Mouse (Mus musculus) heart, postnatal 4 days (tissue): Measurements from ENCODE around the gene Gpc4. TPM values are rescaled to one million over a fixed set of nuclear protein-coding genes. Genes with fewer than 3 reads are reported as not detected.

Experiments
- DNase-seq: peaks from one replicate; pipeline ENCODE4 v3.0.0; 2021
- total RNA-seq, 2 experiments: library from RNA; stranded (reverse); gene quantifications; 2 replicates each; pipeline ENCODE4 v1.2.3; 2021

Gpc4 gene
- 10 to 100 TPM; 67.6 to 73.7 TPM for total RNA-seq

DNA sequence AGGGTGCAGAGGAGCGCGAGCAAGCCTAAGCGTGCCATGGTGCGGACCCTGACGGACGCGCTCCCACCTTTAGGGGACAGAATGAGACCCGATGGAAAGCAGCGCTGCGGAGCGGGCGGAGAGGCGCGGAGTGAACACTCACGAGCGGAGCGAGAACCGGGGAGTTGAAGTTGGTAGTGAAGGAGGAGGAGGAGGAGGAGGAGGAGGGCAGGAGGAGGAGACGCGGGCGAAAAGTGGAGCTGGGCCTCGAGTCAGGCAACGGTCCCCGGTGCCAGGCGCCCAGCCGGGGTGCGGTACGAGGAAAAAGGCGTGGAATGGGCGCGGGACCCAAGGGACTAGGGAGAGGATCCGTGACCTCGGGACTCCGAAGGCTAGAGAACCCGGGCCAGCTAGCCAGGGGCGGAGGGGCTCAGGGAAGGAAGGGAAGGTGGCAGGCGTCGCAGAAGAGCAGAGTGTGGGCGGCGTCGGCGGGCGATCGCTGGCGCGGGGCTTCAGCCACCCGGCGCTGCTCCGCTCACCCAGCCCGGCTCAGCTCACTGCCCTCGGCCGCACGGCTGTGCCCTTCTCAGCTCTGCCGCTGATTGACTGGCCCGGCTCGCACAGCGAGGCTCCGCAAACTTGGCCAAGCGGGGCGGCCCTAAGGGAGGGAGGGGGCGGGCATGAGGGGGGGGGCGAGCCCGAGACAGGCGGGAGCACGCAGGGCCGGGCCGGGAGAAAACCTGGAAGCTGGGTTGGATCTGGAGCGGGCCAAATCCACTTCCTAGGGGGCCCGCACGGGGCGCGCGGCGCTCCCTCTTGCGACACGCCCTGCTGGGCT lies at the start of gene Gpc4:
Gene Gpc4, minus strand, starts transcription at position 515 of the 817 bp plus-strand sequence.
- DNase-seq, result peak; percentile 84

DNA sequence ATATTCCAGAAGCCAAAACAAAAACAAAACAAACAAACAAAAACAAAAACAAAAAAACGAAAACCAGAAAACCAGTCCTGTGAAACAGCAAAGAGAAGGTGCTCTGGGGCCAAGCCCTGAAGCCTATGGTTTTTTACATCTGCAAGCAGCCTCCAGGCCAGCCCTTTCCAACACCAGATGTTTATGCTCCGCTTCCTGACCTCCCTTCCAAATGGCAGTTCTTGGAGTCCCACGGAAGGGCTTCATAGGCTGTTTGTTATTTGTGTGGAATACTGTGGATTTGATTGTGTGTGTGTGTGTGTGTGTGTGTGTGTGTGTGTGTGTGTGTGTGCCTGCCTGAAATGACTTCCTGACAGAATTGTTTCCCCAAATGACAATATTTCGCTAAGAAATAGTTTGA lies 47.8 kb upstream of the Gpc4 start:
- DNase-seq, result no peak

DNA sequence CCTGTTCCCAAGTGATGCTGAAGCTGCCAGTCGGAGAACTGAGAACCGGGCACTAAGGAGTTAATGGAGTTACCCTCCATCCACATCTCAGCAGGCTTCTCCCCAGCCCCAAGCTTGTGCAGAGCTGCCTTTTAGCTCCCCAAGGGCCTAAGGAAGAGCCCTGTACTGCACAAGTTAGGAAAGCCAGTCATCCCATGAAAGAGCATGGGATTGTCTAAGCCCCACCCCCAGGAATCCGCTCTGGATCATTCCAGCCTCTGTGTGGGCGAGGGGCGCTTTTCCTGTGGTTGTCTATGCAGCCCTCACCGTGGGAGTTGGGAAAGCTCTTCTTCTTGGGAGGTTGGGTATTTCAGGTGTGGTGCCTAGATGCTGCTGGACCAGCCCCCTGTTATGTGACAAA lies 34.8 kb upstream of the Gpc4 start:
- peak; percentile 6 for DNase-seq

DNA sequence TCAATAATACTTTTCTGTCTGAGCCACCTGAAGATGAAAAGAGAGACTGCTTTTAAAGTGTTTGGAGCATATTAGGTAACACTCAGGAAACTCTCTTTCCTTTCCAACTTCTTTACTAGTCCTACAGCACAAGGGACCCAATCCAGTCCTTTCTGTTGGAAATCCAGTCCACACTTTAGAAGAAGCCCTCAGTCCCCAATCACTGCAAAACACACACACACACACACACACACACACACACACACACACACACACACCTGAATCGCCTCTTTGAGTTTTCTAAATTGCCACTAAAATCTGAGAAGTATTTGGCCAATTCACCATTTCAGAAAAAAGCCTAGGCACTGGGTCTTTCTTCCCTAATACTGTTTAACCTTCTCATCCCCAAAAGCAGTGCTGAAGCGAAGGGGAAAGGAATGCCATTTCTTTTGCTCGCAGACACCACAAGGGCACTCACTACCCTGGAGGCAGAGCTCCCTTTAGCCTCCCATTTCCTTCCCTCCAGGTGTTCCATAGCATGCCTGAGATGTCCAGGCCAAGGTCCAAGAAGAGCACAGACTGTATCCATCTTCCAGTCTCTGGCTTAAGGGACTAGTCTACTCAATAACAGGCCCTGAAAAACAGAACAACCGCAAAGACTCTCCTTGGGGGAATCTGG lies 28.4 kb upstream of the Gpc4 start:
- peak; percentile 36 for DNase-seq

DNA sequence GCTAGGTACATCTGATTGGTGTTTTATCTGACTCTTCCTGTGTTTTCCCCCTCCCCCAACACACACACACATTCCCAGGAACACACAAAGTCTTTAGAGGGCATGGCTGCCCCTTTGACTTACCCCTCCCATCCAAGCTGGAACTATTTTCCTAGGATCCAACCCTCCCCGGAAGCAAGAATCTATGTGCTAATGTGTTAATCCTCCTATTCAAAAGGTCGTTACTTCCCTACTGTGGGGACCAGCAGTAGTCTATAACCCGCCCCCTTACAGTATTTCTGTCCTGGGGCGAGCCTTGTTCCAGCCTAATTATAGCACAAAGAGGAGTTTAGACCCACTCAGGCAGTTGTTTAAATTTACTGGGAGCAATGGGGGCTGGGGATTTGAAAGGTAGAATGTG lies 24.0 kb upstream of the Gpc4 start:
- DNase-seq, result no peak

DNA sequence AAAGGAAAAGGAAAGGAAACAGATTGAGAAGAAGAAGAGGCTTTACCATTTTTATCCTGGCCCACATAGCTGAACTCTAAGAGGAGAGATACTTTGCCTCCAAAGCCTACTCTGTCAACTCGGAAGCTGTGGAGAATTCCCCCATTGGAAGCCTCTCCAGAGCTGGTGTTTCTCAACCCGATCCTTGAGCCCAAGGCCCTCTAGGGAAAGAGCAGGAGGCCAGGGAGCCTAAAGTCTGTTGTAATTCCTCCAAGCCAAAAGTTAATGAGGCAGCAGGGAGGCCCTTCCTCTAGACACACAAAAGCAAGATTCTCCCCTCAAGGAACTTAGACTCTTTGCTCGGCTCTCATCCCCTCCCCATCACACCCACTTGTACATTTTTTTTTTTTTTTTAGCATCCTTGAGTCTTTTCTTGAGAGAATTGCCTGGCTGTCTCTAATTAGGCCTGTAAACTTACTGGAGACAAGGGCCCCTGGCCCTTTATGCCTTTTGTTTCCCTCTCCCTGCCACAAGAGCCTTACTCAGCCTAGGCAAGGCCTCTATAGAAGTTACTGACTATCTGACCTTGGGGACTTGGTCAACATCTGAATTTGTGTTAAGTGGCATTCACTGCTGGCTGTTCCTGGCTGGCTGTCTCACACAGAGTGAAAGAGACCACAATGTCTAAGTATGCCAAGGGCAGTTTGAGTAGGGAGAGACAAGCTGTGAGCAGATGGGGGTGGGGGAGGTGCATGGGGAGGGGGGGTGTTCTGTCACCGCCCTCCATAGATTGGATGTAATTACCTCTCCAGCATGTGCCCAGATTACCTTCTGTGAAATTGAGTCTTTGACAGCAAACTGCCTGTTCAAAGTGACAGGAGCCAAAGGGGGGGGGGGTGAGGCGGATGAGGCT lies 18.7 kb upstream of the Gpc4 start:
- DNase-seq, result no peak

DNA sequence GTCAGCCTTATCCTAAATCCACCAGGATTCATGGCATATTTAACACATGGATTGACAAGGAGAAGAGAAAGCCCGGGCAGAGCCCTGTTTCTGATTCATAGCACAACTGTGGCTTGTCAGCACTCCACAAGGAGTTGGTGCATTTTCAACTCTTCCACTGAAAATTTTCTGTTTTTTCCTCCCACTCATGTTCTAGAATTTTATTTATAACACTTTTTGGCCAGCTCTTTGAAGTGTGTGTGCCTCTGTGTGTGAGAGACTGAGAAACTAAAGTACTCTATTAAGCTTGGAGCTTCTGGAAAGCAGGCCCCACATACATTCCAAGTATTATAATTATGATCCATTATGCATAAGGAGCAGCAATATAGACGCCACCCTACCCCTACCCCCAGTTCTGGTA lies 16.3 kb upstream of the Gpc4 start:
- DNase-seq, result no peak

DNA sequence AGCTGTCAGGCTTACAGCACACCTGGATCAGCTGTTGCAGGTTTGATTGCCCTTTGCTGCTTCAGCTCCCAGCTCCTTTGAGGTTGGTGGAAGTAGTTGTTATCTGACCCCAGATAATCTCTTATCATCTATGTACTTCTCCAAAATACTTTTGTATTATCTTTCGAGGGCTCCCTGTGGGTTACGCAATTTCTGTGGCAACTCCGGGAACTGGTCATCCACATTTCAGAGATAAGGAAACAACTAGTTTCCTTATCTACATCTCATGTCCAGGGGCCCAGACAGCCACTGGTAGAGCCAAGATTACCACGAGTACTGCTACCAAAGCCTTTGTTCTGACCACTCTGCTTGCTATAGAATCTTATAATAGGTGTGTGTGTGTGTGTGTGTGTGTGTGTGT lies 12.0 kb upstream of the Gpc4 start:
- no peak for DNase-seq

DNA sequence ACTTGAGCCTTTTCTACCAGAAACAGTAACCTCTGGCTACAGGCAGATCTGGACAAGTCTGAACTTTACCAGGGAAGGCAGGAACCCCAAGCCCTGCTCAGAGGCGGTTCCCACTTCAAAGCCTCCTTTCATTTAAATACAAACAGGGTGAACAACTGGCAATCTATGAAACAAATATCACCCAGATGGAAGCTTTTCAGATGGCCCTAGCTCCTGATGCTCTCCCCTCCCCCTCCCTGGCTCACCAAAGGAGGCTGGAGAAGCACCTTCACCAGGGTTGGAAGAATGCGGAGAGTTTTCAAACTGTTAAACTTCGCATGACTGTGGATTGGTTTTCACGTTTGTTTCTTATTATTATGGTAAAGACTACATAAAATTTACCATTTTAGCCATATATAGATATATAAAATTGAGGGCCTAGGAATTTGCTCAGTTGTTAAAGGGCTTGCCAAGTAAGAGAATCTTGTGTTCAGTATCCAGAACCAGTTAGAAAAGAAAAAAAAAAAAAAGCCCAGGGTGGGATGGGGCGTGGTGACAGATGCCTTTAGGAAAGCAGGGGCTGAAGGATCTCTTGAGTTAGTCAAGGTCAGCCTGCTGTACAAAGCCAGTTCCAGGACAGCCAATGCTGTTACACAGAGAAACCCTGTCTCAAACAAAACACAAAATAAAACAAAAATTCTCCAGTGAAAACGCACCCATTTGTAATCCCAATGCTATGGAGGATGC lies 2.6 kb upstream of the Gpc4 start:
- DNase-seq, result no peak

DNA sequence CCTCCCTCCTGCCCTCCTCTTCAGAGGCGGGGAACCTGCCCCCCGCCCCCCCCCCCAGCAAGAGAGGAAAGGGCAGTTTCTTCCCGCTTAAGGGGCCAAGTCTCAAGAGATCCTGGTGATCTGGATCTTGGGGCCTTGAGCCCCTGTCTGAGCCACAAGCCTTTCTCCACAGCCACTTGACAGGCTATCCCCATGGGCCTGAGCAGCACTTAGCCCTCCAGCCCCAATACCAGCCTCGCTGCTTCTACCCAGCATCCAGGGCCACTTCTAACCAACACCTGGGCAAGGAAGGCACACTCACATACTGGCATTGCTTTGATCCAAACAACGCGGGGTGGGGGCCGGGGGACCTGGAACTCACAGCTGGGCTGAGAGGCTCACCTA lies 495 bp upstream of the Gpc4 start:
- no peak for DNase-seq

DNA sequence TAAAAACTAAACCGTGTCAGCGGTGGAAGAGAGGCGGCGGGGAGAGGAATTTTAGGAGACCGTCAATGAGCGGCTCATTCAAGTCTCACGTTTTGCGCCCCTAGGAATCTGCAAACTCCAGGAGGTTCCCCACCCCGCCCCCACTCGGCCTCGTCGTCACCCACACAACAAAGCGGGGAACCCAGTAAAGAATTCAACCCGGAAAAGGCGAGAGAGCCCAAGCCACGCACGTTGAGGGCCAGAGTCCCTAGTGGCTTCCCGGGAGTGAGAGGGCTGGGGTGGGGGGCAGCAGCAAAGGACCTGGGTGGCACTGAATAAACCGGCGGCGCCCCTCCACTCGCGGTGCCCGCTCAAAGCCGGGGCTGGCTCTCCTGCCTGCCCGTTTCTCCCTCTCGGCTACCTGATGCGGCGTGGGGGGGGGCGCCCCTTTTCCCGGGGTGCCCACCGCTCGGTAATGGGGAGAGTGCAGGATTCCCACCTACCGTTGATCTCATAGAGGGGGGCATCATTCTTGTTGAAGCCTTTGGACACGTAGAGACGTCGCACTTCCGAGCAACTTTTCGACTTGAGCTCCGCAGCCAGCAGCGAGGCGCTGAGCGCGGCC lies 816 bp downstream of the Gpc4 start:
- DNase-seq, result peak; percentile 29

DNA sequence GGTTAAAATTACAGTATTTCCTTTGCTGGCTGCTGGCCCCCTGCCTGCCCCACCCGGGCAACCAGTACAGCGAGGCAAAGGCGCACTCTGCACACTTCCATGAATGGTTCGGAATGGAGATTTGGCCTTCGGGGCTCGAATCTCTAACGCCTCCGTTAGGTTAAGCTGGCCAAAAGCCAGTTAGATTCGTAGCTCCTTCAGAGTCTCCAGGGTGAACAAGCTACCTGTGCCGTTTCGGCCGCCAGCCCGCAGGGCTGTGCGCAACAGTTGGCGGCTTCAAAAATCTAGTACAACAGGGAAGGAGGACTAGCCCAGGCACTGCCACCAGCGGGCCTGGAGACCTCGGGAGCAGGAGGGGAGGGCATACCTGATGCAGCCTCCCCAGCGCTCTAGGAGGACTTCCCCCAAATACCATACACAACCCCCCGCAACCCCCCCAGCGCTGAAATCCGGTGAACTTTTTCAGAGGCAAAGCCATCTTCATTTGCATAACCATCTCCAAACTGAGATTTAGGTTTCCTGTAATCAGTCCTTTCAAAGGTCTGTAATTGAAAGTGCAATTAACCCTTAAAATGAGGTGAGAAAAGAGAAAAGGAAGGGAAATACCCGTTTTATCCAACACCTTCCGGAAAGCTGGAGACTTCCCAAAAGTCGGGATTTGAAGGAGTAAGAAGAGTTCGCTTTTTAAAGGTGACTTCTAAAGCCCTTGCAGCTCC lies 1.5 kb downstream of the Gpc4 start:
- DNase-seq, result peak; percentile 15

DNA sequence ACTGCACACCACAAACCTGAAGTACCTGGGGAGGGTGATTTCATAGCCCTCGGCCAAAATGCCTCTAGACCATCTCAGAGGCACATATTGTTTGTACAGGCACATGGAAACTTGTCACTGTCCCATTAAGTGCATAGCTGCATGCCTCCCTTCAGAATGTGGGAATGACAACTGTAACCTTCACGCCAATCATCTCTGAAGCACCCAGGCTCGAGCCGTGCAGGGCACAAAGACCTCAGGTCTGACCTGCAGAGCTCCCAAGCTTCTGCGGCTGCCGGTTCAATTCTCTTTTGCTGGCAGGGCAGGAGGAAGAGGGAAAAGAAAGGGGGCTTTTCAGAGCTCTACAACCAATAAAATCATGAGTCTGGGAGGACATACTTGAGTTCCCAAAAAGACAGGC lies 2.3 kb downstream of the Gpc4 start:
- DNase-seq, result no peak

DNA sequence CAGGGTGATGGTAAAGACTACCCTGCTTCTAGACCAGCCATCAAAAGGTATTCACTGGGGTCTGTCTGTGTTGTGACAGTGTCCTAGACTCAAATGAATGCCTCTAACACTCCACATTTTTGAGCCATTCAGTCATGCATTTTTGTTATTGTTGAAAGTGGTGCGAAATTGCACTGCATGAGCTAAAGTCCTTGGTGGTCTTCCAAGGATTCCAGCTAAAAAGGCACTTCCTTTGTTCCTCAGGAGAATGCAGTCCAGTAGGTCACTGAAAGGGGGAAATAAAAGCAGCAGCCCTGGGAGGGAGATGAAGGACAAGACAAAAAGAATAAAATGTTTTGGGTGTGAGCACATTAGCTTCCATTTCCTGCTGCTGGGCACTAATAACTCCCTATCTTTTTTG lies 2.8 kb downstream of the Gpc4 start:
- DNase-seq, result no peak

DNA sequence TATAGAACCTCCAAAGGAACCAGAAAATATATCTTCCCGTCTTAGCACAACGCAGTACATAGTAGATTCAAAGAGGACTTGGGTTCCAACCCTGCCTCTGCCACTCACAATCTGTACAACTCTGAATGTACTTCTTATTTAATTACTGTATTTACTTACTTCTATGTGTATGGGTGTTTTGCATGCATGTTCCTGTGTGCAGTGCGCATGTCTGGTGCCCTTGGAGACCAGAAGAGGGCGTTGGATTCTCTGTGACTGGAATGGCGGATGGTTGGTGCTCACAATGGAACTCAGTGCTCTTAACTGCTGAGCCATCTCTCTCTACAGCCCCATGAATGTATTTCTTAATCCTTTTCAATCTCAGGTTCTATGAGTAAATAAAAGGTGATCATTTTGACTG lies 5.4 kb downstream of the Gpc4 start:
- no peak for DNase-seq

DNA sequence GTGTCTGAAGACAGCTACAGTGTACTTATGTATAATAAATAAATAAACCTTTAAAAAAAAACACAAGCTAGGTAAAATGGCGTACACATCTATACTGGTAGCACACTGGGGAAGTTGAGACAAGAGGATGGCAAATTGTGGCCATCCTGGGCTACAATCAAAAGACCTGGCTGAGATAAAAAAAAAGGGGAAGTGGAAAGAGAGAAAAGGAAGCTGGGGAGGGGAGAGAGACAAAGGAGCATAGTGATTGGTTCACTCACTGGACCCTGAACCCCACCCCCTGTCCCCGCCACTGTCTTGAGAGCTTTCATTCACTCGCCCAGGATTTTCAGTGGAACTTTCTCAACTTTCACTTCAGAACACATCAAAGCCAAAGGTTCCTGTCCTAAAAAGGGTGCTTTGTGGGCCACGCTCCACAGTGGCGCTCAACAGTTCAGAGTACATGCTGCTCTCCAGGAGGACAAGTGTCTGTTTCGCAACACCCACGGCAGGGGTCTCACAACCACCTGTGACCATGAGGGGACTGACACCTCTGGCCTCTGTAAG lies 9.6 kb downstream of the Gpc4 start:
- no peak for DNase-seq

DNA sequence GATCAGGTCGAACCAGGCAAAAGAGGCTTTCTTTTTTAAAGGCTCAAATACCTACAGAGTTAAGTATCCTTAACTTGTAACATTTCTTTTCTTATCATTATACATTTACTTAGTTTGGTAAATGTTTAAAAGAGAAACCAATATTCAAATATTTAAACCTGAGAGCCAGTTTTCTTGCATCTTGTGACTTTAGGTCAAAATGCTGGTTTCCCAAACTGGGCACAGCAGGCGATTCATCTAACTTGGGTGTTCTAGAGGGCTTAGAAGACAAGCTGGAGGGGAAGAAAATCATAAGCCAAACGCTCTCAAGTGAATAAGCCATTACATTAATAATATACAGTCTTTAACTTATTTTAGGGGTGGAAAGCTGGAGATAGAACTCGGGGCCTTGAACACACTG lies 10.2 kb downstream of the Gpc4 start:
- no peak for DNase-seq

DNA sequence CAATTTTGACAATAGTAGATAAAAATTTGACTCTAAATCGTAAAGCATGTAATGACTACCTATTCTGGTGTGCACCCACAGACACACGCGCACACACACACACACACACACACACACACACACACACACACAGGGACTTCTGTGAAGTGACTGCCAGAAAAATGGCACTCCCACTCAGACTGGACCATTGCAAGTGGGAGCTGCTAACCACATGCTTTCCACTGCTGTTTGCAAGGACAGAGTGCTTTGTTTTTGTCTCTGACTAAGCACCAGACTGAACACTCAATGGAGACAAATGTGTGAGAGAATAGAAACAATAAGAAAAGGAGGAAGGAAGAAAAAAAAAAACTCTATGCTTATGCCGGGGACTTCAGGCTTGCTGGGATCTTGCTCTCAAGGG lies 11.6 kb downstream of the Gpc4 start:
- no peak for DNase-seq

DNA sequence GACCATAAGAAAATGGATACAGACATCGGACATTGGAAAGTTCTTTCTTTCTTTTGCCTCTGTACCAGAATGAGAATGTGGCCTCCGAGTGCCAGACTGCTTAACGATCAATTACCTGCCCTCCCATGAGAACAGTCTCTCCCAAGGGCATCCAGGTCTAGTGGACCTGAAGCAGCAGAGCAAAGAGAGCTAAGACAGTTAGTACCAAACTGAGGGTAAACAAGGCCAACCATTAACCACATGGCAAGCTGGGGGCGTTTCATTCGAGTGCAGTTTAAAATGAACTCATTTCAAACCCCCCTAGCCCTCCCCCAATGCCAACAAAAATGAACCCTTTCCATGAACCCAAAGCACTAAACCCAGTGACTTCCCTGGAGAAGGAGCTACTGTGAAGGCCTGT lies 12.1 kb downstream of the Gpc4 start:
- no peak for DNase-seq

DNA sequence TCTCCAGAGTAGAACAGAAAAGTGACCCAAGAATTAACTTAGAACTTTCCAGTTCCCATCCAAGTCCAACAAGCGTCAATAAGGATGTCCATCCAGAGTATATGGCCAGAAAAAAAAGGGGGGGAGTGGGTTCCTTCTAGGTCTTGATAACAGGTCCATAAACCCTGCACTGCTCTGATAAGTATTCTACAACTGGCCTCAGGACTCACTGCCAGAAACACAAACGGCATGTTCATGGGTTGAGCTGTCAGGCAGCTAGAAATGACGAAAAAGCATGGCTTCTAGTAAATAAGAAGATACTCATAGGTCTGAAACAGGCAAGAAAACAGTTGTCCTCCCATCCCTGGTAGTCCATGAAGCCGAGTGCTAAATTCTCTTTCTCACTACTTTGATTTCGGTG lies 13.5 kb downstream of the Gpc4 start:
- DNase-seq, result no peak

DNA sequence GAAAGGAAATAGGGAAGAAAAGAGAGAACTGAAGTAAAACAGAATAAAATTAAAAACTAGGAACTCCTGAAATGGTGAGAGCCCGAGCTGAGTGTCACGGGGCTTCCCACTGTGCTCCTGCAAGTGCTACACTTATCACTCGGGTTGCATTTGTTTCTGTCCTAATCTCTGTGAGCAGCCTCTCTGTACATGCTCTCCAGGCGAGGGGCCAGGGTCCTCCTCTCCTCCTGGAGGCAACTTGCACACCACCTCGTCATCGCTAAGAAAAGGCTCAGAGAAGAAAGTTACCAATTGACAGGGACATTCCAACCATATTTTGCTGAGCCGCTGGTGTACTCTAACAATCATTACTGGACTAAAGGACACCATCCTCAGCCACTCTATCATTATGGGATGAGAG lies 14.0 kb downstream of the Gpc4 start:
- DNase-seq, result peak; percentile 18
